Mouse (Mus musculus) stomach, postnatal 0 days (tissue): ENCODE measurements around the gene Bcl7b.

Experiments used
- CTCF ChIP-seq: IDR thresholded peaks from 2 replicates; pipeline ENCODE4 v1.5.1; 2016; ENCODE audit warnings: antibody characterized with exemption, low read depth, mild to moderate bottlenecking, moderate library complexity
- EP300 ChIP-seq: optimal IDR thresholded peaks from 2 replicates; pipeline ENCODE3; 2016; ENCODE audit warnings: antibody characterized with exemption

DNA sequence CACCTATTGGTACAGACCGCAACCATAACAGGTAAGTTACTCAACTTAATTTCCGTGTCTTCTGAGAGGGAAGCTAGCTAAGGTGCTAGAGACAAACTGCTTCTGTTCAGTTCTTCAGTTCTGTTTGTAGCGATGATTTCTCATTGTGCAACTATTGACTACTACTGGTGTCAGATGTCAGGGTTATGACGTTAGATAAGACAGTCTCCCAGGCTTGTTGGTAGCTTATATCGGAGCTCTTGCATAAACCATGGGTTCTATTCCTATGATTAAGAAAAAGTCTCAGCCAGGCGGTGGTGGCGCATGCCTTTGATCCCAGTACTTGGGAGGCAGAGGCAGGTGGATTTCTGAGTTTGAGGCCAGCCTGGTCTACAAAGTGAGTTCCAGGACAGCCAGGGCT lies 54.0 kb downstream of the Bcl7b start:
- TF ChIP-seq CTCF, result no peak
- no peak for TF ChIP-seq EP300
